Mouse (Mus musculus): ENCODE results near the gene 2310022B05Rik. TPM values are rescaled to one million over a fixed set of nuclear protein-coding genes. Genes with fewer than 3 reads are reported as not detected.

The 2310022B05Rik gene
- 34.2 and 36.6 TPM in 2 replicates for polyA plus RNA-seq (2015; fragmentation: Nextera tagmentation; extraction: Ambion mirVana)

GRCm38 (mm10) chr8:124663112-124663873 is at the start of gene 2310022B05Rik:
2310022B05Rik (minus strand) TSS chr8:124663369.
- H3K9me3 ChIP-seq: no peaks in the 10 kb centered on the region
- H3K27me3 ChIP-seq: no peaks in the 10 kb centered on the region
- peak; percentile 96 for ATAC-seq (ENCODE audit: insufficient number of reproducible peaks, low FRiP score, low TSS enrichment, low read depth)
- H3K27ac ChIP-seq: peak within 1 kb of the TSS; percentile 93
- H3K36me3 ChIP-seq: no peaks in the 10 kb centered on the region
- peak within 1 kb of the TSS; percentile 65 for H3K4me2 ChIP-seq
- H3K4me1 ChIP-seq: peaks cover 40% of the 10 kb centered on the region
- H3K9ac ChIP-seq: peak within 1 kb of the TSS; percentile 90
- H3K4me3 ChIP-seq: peak within 1 kb of the TSS; percentile 89
- 2% methylated on average over 55 of the region's 69 CpGs for WGBS

- H3K4me2 ChIP-seq: no peak overlapping the region
- 94% methylated on average over 8 of the region's 8 CpGs for WGBS
- no peak overlapping the region for H3K27ac ChIP-seq
- H3K9ac ChIP-seq: no peak overlapping the region
- no peaks in the 10 kb centered on the region for H3K9me3 ChIP-seq
- H3K4me1 ChIP-seq: no peaks in the 10 kb centered on the region
- H3K27me3 ChIP-seq: no peaks in the 10 kb centered on the region
- no peak for ATAC-seq (ENCODE audit: insufficient number of reproducible peaks, low FRiP score, low TSS enrichment, low read depth)
- H3K4me3 ChIP-seq: no peak overlapping the region
- peaks cover 43% of the 10 kb centered on the region for H3K36me3 ChIP-seq
Measured at GRCm38 (mm10) chr8:124705823-124706222, 42.7 kb upstream of the 2310022B05Rik start.

GRCm38 (mm10) chr8:124704376-124704775 is 41.2 kb upstream of the 2310022B05Rik start:
- 83% methylated on average over 4 of the region's 4 CpGs for WGBS
- Histone ChIP-seq H3K27me3 (no peaks in the 10 kb centered on the region), H3K36me3 (peaks cover 48% of the 10 kb centered on the region), H3K4me2 (no peak overlapping the region), H3K4me1 (no peaks in the 10 kb centered on the region), H3K27ac (no peak overlapping the region), H3K4me3 (no peak overlapping the region), H3K9ac (no peak overlapping the region), H3K9me3 (no peaks in the 10 kb centered on the region)
- ATAC-seq (ENCODE audit: insufficient number of reproducible peaks, low FRiP score, low TSS enrichment, low read depth): no peak

- Histone ChIP-seq H3K27ac (no peak overlapping the region), H3K9me3 (no peaks in the 10 kb centered on the region), H3K9ac (no peak overlapping the region), H3K4me1 (no peaks in the 10 kb centered on the region), H3K27me3 (no peaks in the 10 kb centered on the region), H3K36me3 (peaks cover 46% of the 10 kb centered on the region), H3K4me3 (no peak overlapping the region), H3K4me2 (no peak overlapping the region)
- no peak for ATAC-seq (ENCODE audit: insufficient number of reproducible peaks, low FRiP score, low TSS enrichment, low read depth)
- 54% methylated on average over 4 of the region's 4 CpGs for WGBS
Measured at GRCm38 (mm10) chr8:124703526-124703925, 40.4 kb upstream of the 2310022B05Rik start.

GRCm38 (mm10) chr8:124702183-124702582 is 39.0 kb upstream of the 2310022B05Rik start:
- Histone ChIP-seq H3K9ac (no peak overlapping the region), H3K4me2 (no peak overlapping the region), H3K4me1 (no peaks in the 10 kb centered on the region), H3K9me3 (no peaks in the 10 kb centered on the region), H3K36me3 (peaks cover 53% of the 10 kb centered on the region), H3K27me3 (no peaks in the 10 kb centered on the region), H3K27ac (no peak overlapping the region), H3K4me3 (no peak overlapping the region)
- 88% methylated on average over 3 of the region's 3 CpGs for WGBS
- ATAC-seq (ENCODE audit: insufficient number of reproducible peaks, low FRiP score, low TSS enrichment, low read depth): no peak

- Histone ChIP-seq H3K4me2 (no peak overlapping the region), H3K4me1 (no peaks in the 10 kb centered on the region), H3K36me3 (peaks cover 48% of the 10 kb centered on the region), H3K27me3 (no peaks in the 10 kb centered on the region), H3K9me3 (no peaks in the 10 kb centered on the region), H3K9ac (no peak overlapping the region), H3K4me3 (no peak overlapping the region), H3K27ac (no peak overlapping the region)
- WGBS: 81% methylated on average over 9 of the region's 9 CpGs
- no peak for ATAC-seq (ENCODE audit: insufficient number of reproducible peaks, low FRiP score, low TSS enrichment, low read depth)
Measured at GRCm38 (mm10) chr8:124701023-124701422, 37.9 kb upstream of the 2310022B05Rik start.

- Histone ChIP-seq H3K4me1 (no peaks in the 10 kb centered on the region), H3K27ac (no peak overlapping the region), H3K27me3 (no peaks in the 10 kb centered on the region), H3K4me2 (no peak overlapping the region), H3K36me3 (peaks cover 50% of the 10 kb centered on the region), H3K9me3 (no peaks in the 10 kb centered on the region), H3K4me3 (no peak overlapping the region), H3K9ac (no peak overlapping the region)
- WGBS: 86% methylated on average over 5 of the region's 5 CpGs
- no peak for ATAC-seq (ENCODE audit: insufficient number of reproducible peaks, low FRiP score, low TSS enrichment, low read depth)
Measured at GRCm38 (mm10) chr8:124700271-124700670, 37.1 kb upstream of the 2310022B05Rik start.

GRCm38 (mm10) chr8:124695424-124696100 is 32.4 kb upstream of the 2310022B05Rik start:
- no peaks in the 10 kb centered on the region for H3K4me1 ChIP-seq
- peaks cover 63% of the 10 kb centered on the region for H3K36me3 ChIP-seq
- no peak overlapping the region for H3K4me3 ChIP-seq
- H3K9me3 ChIP-seq: no peaks in the 10 kb centered on the region
- H3K4me2 ChIP-seq: no peak overlapping the region
- H3K27me3 ChIP-seq: no peaks in the 10 kb centered on the region
- ATAC-seq (ENCODE audit: insufficient number of reproducible peaks, low FRiP score, low TSS enrichment, low read depth): no peak
- H3K27ac ChIP-seq: no peak overlapping the region
- 80% methylated on average over 22 of the region's 22 CpGs for WGBS
- no peak overlapping the region for H3K9ac ChIP-seq

GRCm38 (mm10) chr8:124691706-124692105 is 28.5 kb upstream of the 2310022B05Rik start:
- no peak for ATAC-seq (ENCODE audit: insufficient number of reproducible peaks, low FRiP score, low TSS enrichment, low read depth)
- H3K4me3 ChIP-seq: no peak overlapping the region
- H3K4me1 ChIP-seq: no peaks in the 10 kb centered on the region
- no peak overlapping the region for H3K9ac ChIP-seq
- H3K27ac ChIP-seq: no peak overlapping the region
- 92% methylated on average over 4 of the region's 4 CpGs for WGBS
- H3K36me3 ChIP-seq: peaks cover 57% of the 10 kb centered on the region
- no peak overlapping the region for H3K4me2 ChIP-seq
- H3K9me3 ChIP-seq: no peaks in the 10 kb centered on the region
- no peaks in the 10 kb centered on the region for H3K27me3 ChIP-seq

GRCm38 (mm10) chr8:124688899-124689298 is 25.7 kb upstream of the 2310022B05Rik start:
- ATAC-seq (ENCODE audit: insufficient number of reproducible peaks, low FRiP score, low TSS enrichment, low read depth): no peak
- 87% methylated on average over 13 of the region's 13 CpGs for WGBS
- peaks cover 59% of the 10 kb centered on the region for H3K36me3 ChIP-seq
- no peak overlapping the region for H3K9ac ChIP-seq
- H3K27ac ChIP-seq: no peak overlapping the region
- no peaks in the 10 kb centered on the region for H3K27me3 ChIP-seq
- H3K4me2 ChIP-seq: no peak overlapping the region
- H3K4me1 ChIP-seq: no peaks in the 10 kb centered on the region
- H3K4me3 ChIP-seq: no peak overlapping the region
- H3K9me3 ChIP-seq: no peaks in the 10 kb centered on the region

GRCm38 (mm10) chr8:124682218-124682617 is 19.0 kb upstream of the 2310022B05Rik start:
- ATAC-seq (ENCODE audit: insufficient number of reproducible peaks, low FRiP score, low TSS enrichment, low read depth): no peak
- H3K4me1 ChIP-seq: peaks cover 2% of the 10 kb centered on the region
- H3K9ac ChIP-seq: no peak overlapping the region
- H3K27ac ChIP-seq: no peak overlapping the region
- H3K9me3 ChIP-seq: no peaks in the 10 kb centered on the region
- H3K27me3 ChIP-seq: no peaks in the 10 kb centered on the region
- 89% methylated on average over 10 of the region's 10 CpGs for WGBS
- no peak overlapping the region for H3K4me3 ChIP-seq
- no peak overlapping the region for H3K4me2 ChIP-seq
- H3K36me3 ChIP-seq: peaks cover 72% of the 10 kb centered on the region

GRCm38 (mm10) chr8:124681792-124682157 is 18.6 kb upstream of the 2310022B05Rik start:
- no peak for ATAC-seq (ENCODE audit: insufficient number of reproducible peaks, low FRiP score, low TSS enrichment, low read depth)
- Histone ChIP-seq H3K9ac (no peak overlapping the region), H3K4me2 (no peak overlapping the region), H3K9me3 (no peaks in the 10 kb centered on the region), H3K4me3 (no peak overlapping the region), H3K27ac (no peak overlapping the region), H3K4me1 (peaks cover 7% of the 10 kb centered on the region), H3K36me3 (peaks cover 72% of the 10 kb centered on the region), H3K27me3 (no peaks in the 10 kb centered on the region)
- WGBS: 89% methylated on average over 10 of the region's 10 CpGs
